Mouse (Mus musculus): ENCODE data around the gene Vmn2r80. TPM values are rescaled to one million over a fixed set of nuclear protein-coding genes. Genes with fewer than 3 reads are reported as not detected.

Vmn2r80 gene
- polyA plus RNA-seq (2012; ENCODE audit: low replicate concordance): not detected in 2 replicates

GRCm38 (mm10) chr10:79148469-79148868, at the start of gene Vmn2r80:
Gene Vmn2r80, plus strand, starts transcription at chr10:79148769.

Other genes starting within 250 kb of the Vmn2r80 start
- gene Olfr1354, start 235.6 kb upstream of the Vmn2r80 start, polyA plus RNA-seq (2012; ENCODE audit: low replicate concordance): not detected in 2 replicates
- gene Olfr8, start 198.1 kb upstream of the Vmn2r80 start, polyA plus RNA-seq (2012; ENCODE audit: low replicate concordance): not detected in 2 replicates
- gene Olfr1353, start 185.5 kb upstream of the Vmn2r80 start, polyA plus RNA-seq (2012; ENCODE audit: low replicate concordance): not detected in 2 replicates
- not detected in 2 replicates for gene Olfr1352, start 167.7 kb upstream of the Vmn2r80 start, polyA plus RNA-seq (2012; ENCODE audit: low replicate concordance)
- gene Olfr1351, start 136.3 kb upstream of the Vmn2r80 start, polyA plus RNA-seq (2012; ENCODE audit: low replicate concordance): not detected in 2 replicates
- not detected in 2 replicates for gene Olfr57, start 120.0 kb upstream of the Vmn2r80 start, polyA plus RNA-seq (2012; ENCODE audit: low replicate concordance)
- gene 2610008E11Rik, start 51.2 kb upstream of the Vmn2r80 start, polyA plus RNA-seq (2012; ENCODE audit: low replicate concordance): 0.88 and 2.2 TPM in 2 replicates
- gene Vmn2r81, start 98.9 kb downstream of the Vmn2r80 start, polyA plus RNA-seq (2012; ENCODE audit: low replicate concordance): not detected in 2 replicates
- not detected in 2 replicates for gene Vmn2r82, start 207.8 kb downstream of the Vmn2r80 start, polyA plus RNA-seq (2012; ENCODE audit: low replicate concordance)